Mouse (Mus musculus): ENCODE results near the gene Tyw1.

Tyw1 gene

GRCm38 (mm10) chr5:130316321-130316720, 60.9 kb downstream of the Tyw1 start:
- no peak for DNase-seq (ENCODE audit: low read depth, low spot score)

- DNase-seq (ENCODE audit: low read depth, low spot score), result no peak
These were observed 64.4 kb downstream of the Tyw1 start for GRCm38 (mm10) chr5:130319783-130320182.

- DNase-seq (ENCODE audit: low read depth, low spot score), result no peak
These were observed 65.1 kb downstream of the Tyw1 start for GRCm38 (mm10) chr5:130320485-130320884.

- DNase-seq (ENCODE audit: low read depth, low spot score), result no peak
These were observed 70.1 kb downstream of the Tyw1 start for GRCm38 (mm10) chr5:130325486-130325885.

- DNase-seq (ENCODE audit: low read depth, low spot score), result no peak
These were observed 72.3 kb downstream of the Tyw1 start for GRCm38 (mm10) chr5:130327615-130328263.

- no peak for DNase-seq (ENCODE audit: low read depth, low spot score)
These were observed 72.9 kb downstream of the Tyw1 start for GRCm38 (mm10) chr5:130328366-130328765.

- no peak for DNase-seq (ENCODE audit: low read depth, low spot score)
These were observed 74.5 kb downstream of the Tyw1 start for GRCm38 (mm10) chr5:130329889-130330288.

- DNase-seq (ENCODE audit: low read depth, low spot score), result no peak
These were observed 75.4 kb downstream of the Tyw1 start for GRCm38 (mm10) chr5:130330801-130331200.

- no peak for DNase-seq (ENCODE audit: low read depth, low spot score)
These were observed 75.8 kb downstream of the Tyw1 start for GRCm38 (mm10) chr5:130331206-130331605.

- DNase-seq (ENCODE audit: low read depth, low spot score), result no peak
These were observed 78.1 kb downstream of the Tyw1 start for GRCm38 (mm10) chr5:130333566-130333965.

GRCm38 (mm10) chr5:130333971-130334370, 78.6 kb downstream of the Tyw1 start:
- DNase-seq (ENCODE audit: low read depth, low spot score), result no peak

GRCm38 (mm10) chr5:130335462-130335861, 80.0 kb downstream of the Tyw1 start:
- no peak for DNase-seq (ENCODE audit: low read depth, low spot score)

GRCm38 (mm10) chr5:130340656-130341055, 85.2 kb downstream of the Tyw1 start:
- no peak for DNase-seq (ENCODE audit: low read depth, low spot score)

- DNase-seq (ENCODE audit: low read depth, low spot score), result no peak
These were observed 89.6 kb downstream of the Tyw1 start for GRCm38 (mm10) chr5:130344999-130345398.

- no peak for DNase-seq (ENCODE audit: low read depth, low spot score)
These were observed 90.5 kb downstream of the Tyw1 start for GRCm38 (mm10) chr5:130345871-130346270.

- no peak for DNase-seq (ENCODE audit: low read depth, low spot score)
These were observed 99.8 kb downstream of the Tyw1 start for GRCm38 (mm10) chr5:130355223-130355622.

- DNase-seq (ENCODE audit: low read depth, low spot score), result no peak
These were observed 107.7 kb downstream of the Tyw1 start for GRCm38 (mm10) chr5:130363111-130363510.

GRCm38 (mm10) chr5:130363773-130364172, 108.4 kb downstream of the Tyw1 start:
- DNase-seq (ENCODE audit: low read depth, low spot score), result no peak

GRCm38 (mm10) chr5:130368236-130368635, 112.8 kb downstream of the Tyw1 start:
- DNase-seq (ENCODE audit: low read depth, low spot score), result no peak

- no peak for DNase-seq (ENCODE audit: low read depth, low spot score)
These were observed 113.8 kb downstream of the Tyw1 start, which contains the start of gene Caln1 for GRCm38 (mm10) chr5:130369237-130369636. Caln1 (plus strand) TSS chr5:130369455.

- no peak for DNase-seq (ENCODE audit: low read depth, low spot score)
These were observed 120.0 kb downstream of the Tyw1 start for GRCm38 (mm10) chr5:130375411-130375810.

- no peak for DNase-seq (ENCODE audit: low read depth, low spot score)
These were observed 128.9 kb downstream of the Tyw1 start, which contains the start of gene A330070K13Rik for GRCm38 (mm10) chr5:130384222-130384912. A330070K13Rik (minus strand) TSS chr5:130384631.

- DNase-seq (ENCODE audit: low read depth, low spot score), result no peak
These were observed 131.0 kb downstream of the Tyw1 start for GRCm38 (mm10) chr5:130386418-130386817.

Data from telencephalon, adult 2 months (tissue).